Mouse (Mus musculus) gastrocnemius, postnatal 14 days (tissue): Measurements from ENCODE around the gene Cox6a1. TPM values are rescaled to one million over a fixed set of nuclear protein-coding genes. Genes with fewer than 3 reads are reported as not detected.
A peak's percentile ranks its signal among the peaks of the same experiment; 100 is the strongest.

Experiments used
- DNase-seq: peaks from one replicate; pipeline ENCODE4 v3.0.0; 2021; ENCODE audit warnings: mixed read lengths
- intact Hi-C: fragments of 180-260 bp; cut with DNase I; formaldehyde crosslinking; loops from one replicate; pipeline ENCODE4 v1.15.1; 2025; ENCODE audit warnings: low total_unique reads
- total RNA-seq, 2 experiments: library from RNA; stranded (reverse); gene quantifications; 2 replicates each; pipeline ENCODE4 v1.2.3; 2021

Cox6a1 gene
- total RNA-seq, 2 experiments from 2014 or later = 105 to 114 TPM

- intact Hi-C loops = no loop called here
- no peak for DNase-seq
Observed at GRCm38 (mm10) chr5:115355070-115355469, 6.3 kb upstream of the Cox6a1 start.

- intact Hi-C loops = no loop called here
- no peak for DNase-seq
Observed at GRCm38 (mm10) chr5:115351348-115351747, 2.6 kb upstream of the Cox6a1 start.

- no peak for DNase-seq
- intact Hi-C loops = loop anchor here (5.0 kb wide), 1 partner anchor 47 kb away; the partner anchor contains the start of gene Dynll1
Observed at GRCm38 (mm10) chr5:115349225-115349555, 409 bp upstream of the Cox6a1 start.

GRCm38 (mm10) chr5:115347564-115347963 is 1.2 kb downstream of the Cox6a1 start:
- intact Hi-C loops = loop anchor here (5.0 kb wide), 1 partner anchor 45 kb away; the partner anchor contains the start of gene Dynll1
- DNase-seq = peak; percentile 71

- intact Hi-C loops = no loop called here
- DNase-seq = no peak
Observed at GRCm38 (mm10) chr5:115341314-115342165, 7.2 kb downstream of the Cox6a1 start.

- peak; percentile 90 for DNase-seq
- intact Hi-C loops = no loop called here
Observed at GRCm38 (mm10) chr5:115340577-115341313, 8.0 kb downstream of the Cox6a1 start, which contains the start of the genes Gatc and Triap1. Gene Gatc (minus strand): TSS chr5:115341178. Gene Triap1 (plus strand): TSS chr5:115341225.

GRCm38 (mm10) chr5:115340007-115340406 is 8.8 kb downstream of the Cox6a1 start:
- DNase-seq = no peak
- intact Hi-C loops = no loop called here

- no peak for DNase-seq
- intact Hi-C loops = no loop called here
Observed at GRCm38 (mm10) chr5:115333626-115334025, 15.2 kb downstream of the Cox6a1 start.

- no peak for DNase-seq
- intact Hi-C loops = no loop called here
Observed at GRCm38 (mm10) chr5:115330955-115331354, 17.8 kb downstream of the Cox6a1 start.

GRCm38 (mm10) chr5:115327610-115328548 is 20.9 kb downstream of the Cox6a1 start:
- intact Hi-C loops = no loop called here
- DNase-seq = peak; percentile 28

- intact Hi-C loops = no loop called here
- DNase-seq = peak; percentile 96
Observed at GRCm38 (mm10) chr5:115326875-115327609, 21.7 kb downstream of the Cox6a1 start, which contains the start of gene Srsf9. Gene Srsf9 (plus strand): TSS chr5:115327177.

- DNase-seq = no peak
- intact Hi-C loops = no loop called here
Observed at GRCm38 (mm10) chr5:115326256-115326831, 22.4 kb downstream of the Cox6a1 start.

GRCm38 (mm10) chr5:115319004-115319940 is 29.5 kb downstream of the Cox6a1 start:
- intact Hi-C loops = no loop called here
- DNase-seq = peak; percentile 81

GRCm38 (mm10) chr5:115317645-115318328 is 31.0 kb downstream of the Cox6a1 start:
- intact Hi-C loops = no loop called here
- DNase-seq = no peak

- peak; percentile 18 for DNase-seq
- intact Hi-C loops = no loop called here
Observed at GRCm38 (mm10) chr5:115316968-115317644, 31.7 kb downstream of the Cox6a1 start.

GRCm38 (mm10) chr5:115313668-115313943 is 35.2 kb downstream of the Cox6a1 start:
- intact Hi-C loops = no loop called here

More at GRCm38 (mm10) chr5:115313668-115313943, 35.2 kb downstream of the Cox6a1 start:
- no peak for DNase-seq
